Mouse (Mus musculus) embryonic facial prominence, embryonic 11.5 days (tissue): ENCODE measurements at regions not wholly inside any gene's neighbourhood (a gene's known extent, or its start where the extent isn't known, plus 50 kb on each side); places are given as distances from the start of the nearest gene placed in this dataset.

Source experiments
- ATAC-seq: fragments of 200-750 bp; cut with Nextera tagmentation; replicated peaks from 2 replicates; pipeline ENCODE4 v1.8.0; 2017; ENCODE audit warnings: low read depth; ENCODE audit not compliant: insufficient number of reproducible peaks, low FRiP score, low TSS enrichment
- DNase-seq: peaks from one replicate; pipeline ENCODE4 v3.0.0-alpha.2; 2015; ENCODE audit warnings: low spot score
- H3K27ac ChIP-seq: fragments of 300-500 bp; sonication (generic); replicated peaks from 2 replicates; pipeline ENCODE4 v1.5.1; 2014; ENCODE audit warnings: mild to moderate bottlenecking, low read depth, low read length, control low read depth
- H3K27me3 ChIP-seq: fragments of 300-500 bp; sonication (generic); 2 replicates; pipeline ENCODE4 v1.6.1; 2014; ENCODE audit warnings: mild to moderate bottlenecking, low read length, moderate library complexity, mixed read lengths; ENCODE audit not compliant: control insufficient read depth, insufficient read depth
- H3K36me3 ChIP-seq: fragments of 300-500 bp; sonication (generic); replicated peaks from 2 replicates; pipeline ENCODE4 v1.6.1; 2014; ENCODE audit warnings: low read depth, mild to moderate bottlenecking, low read length, moderate library complexity, mixed read lengths; ENCODE audit not compliant: control insufficient read depth, insufficient read depth
- H3K4me1 ChIP-seq: fragments of 300-500 bp; sonication (generic); 2 replicates; pipeline ENCODE4 v1.6.1; 2014; ENCODE audit warnings: low read length, mixed read lengths; ENCODE audit not compliant: control insufficient read depth, insufficient read depth
- H3K4me2 ChIP-seq: fragments of 300-500 bp; sonication (generic); 2 replicates; pipeline ENCODE4 v1.6.1; 2014; ENCODE audit warnings: low read depth, mild to moderate bottlenecking, control low read depth, low read length, moderate library complexity
- H3K4me3 ChIP-seq: fragments of 300-500 bp; sonication (generic); 2 replicates; pipeline ENCODE4 v1.5.1; 2014; ENCODE audit warnings: low read depth, low read length, control low read depth
- H3K9ac ChIP-seq: fragments of 300-500 bp; sonication (generic); replicated peaks from 2 replicates; pipeline ENCODE4 v1.6.1; 2014; ENCODE audit warnings: mild to moderate bottlenecking, control low read depth, low read length
- H3K9me3 ChIP-seq: fragments of 300-500 bp; sonication (generic); replicated peaks from 2 replicates; pipeline ENCODE4 v1.6.1; 2016; ENCODE audit warnings: mild to moderate bottlenecking, low read length, inconsistent platforms, mixed read lengths; ENCODE audit not compliant: control insufficient read depth
- WGBS: fragments of 180-500 bp; shearing (Covaris S2); extraction: QIAGEN DNeasy Blood & Tissue Kit; methylation state at CpG from one replicate; pipeline ENCODE4 v1.1.7; 2014; 5-methylcytosine and 5-hydroxymethylcytosine counted together

DNA sequence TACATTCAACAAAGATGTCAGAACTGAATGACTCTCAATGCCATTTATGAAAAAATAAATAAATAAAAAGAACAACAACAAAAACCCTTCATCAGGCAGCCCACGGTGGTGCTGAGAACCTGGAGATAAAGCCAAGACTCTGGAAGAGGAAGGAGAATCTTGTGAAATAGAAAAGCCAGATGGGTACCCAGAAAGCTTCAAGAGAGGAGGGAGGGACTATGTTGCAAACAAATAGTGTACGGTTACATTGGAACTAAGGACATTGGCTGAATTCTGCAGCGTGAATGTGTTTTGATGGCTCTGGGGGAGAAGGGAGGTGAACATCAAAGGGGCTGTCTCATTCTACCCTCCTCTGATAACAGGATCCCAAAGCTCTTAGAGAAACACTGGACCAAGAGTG is 57.8 kb upstream of the Rybp start:
- H3K27me3 ChIP-seq = no peaks in the 10 kb centered on the region

DNA sequence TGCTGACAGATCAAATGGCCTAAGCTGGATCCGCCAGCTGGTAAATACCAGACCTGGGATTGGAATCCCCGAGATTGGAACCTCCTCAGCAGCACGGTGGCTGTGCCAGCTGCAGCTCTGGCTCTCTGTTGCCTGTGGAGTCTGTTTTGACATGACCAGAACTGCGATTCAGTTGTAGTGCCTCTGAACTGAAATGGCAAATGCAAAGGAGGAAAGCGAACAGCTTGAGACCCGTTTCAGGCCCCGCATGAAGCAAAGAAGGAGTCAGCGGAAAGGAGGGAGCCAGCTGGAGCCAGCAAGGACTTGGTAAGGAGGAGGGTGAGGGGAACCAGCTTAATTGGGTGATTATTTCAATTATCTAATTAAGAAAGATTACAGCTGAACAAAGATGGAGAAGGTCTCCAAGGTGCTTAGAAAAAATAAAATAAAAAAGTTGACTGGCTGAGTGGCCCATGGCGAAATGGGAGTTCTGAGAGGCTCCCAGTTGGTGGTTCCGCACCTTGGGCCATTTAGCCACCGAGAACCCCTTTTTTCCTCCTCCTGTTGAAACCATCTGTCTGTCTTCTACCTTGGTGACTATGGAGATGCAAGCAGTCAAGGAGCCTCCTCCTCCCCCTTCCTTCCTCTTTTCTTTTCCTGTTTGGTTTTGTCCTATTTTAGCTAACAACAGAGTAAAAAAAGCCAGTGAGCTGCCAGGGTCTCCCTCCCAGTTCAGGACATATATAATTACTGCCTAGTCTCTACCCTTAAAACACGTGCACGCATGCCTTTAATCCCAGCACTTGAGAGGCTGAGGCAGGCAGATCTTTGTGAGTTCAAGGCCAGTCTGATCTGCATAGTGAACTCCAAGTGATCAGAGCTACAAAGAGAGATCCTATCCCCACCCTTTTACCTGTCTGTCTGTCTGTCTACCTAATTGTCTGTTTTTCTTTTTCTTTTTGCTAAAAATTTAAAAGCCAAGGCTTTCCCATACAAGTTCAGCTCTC is 54.3 kb upstream of the Rybp start:
- Histone ChIP-seq H3K9me3 (no peaks in the 10 kb centered on the region), H3K9ac (no peak overlapping the region), H3K4me2 (no peak overlapping the region), H3K27ac (no peak overlapping the region), H3K27me3 (peaks cover 4% of the 10 kb centered on the region; the same call in 1 of the 2 replicates), H3K4me1 (peaks cover 6% of the 10 kb centered on the region), H3K4me3 (no peak overlapping the region), H3K36me3 (no peaks in the 10 kb centered on the region)
- ATAC-seq = no peak
- 54% methylated on average over 13 of the region's 13 CpGs for WGBS
- DNase-seq = no peak

More for the DNA sequence above, 57.8 kb upstream of the Rybp start:
- no peak for ATAC-seq
- Histone ChIP-seq H3K4me1 (no peaks in the 10 kb centered on the region), H3K4me3 (no peak overlapping the region), H3K36me3 (no peaks in the 10 kb centered on the region), H3K9me3 (no peaks in the 10 kb centered on the region), H3K4me2 (no peak overlapping the region), H3K9ac (no peak overlapping the region), H3K27ac (no peak overlapping the region)
- DNase-seq = no peak
- WGBS = 90% methylated on average over 3 of the region's 3 CpGs

GRCm38 (mm10) chr6:100338291-100338690 is 51.0 kb upstream of the Rybp start:
- no peaks in the 10 kb centered on the region for H3K36me3 ChIP-seq
- WGBS = 92% methylated on average over 4 of the region's 4 CpGs
- H3K27me3 ChIP-seq = peaks cover 4% of the 10 kb centered on the region; the same call in 1 of the 2 replicates
- peaks cover 13% of the 10 kb centered on the region for H3K4me1 ChIP-seq
- no peak overlapping the region for H3K9ac ChIP-seq
- H3K4me3 ChIP-seq = no peak overlapping the region
- no peaks in the 10 kb centered on the region for H3K9me3 ChIP-seq
- ATAC-seq (no peak), DNase-seq (no peak)
- H3K27ac ChIP-seq = no peak overlapping the region
- no peak overlapping the region for H3K4me2 ChIP-seq
